Mouse (Mus musculus): Measurements from ENCODE around the gene Chaf1a.

DNA sequence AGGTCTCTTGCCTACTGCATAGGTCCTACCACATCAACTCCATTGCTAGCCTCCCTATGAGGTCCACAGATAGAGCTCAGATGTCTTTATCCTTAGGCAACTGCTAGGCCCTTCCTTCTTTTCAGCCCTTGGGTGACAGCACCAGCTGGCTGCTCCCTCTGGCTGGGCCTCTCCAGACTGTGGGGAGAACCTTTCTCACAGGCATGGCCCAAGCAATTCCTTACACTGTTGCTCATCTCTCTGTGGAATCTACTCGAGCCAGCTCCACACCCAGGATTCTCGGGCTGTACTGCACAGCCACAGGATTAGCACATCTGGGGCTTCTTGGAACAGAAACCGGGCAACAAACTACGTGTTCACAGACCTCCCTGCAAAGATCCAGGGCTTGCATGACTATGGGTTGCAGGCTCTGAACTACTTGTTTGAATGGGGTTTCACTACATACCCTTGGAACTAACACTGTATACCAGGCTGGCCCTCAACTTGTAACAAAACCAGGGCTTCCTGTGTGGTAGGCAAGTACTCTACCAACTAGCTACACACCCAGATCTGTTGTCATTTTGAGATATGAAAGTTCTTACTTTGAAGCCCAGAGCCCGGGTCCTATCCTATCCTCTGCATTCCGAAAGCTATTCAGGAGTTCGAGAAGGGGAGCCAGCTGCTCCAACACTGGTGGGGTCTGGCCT lies 6.1 kb upstream of the Chaf1a start:
- no peak for TF ChIP-seq POLR2A (IDR thresholded peaks at IDR 0.05; ENCODE audit: insufficient read depth, low read depth, low read length)
- no peak for TF ChIP-seq CTCF (IDR thresholded peaks at IDR 0.05; ENCODE audit: insufficient read depth, low read depth, low read length)

Measured in olfactory bulb, adult 2 months (tissue).